Mouse (Mus musculus): Measurements from ENCODE around the gene Arid1a.

DNA sequence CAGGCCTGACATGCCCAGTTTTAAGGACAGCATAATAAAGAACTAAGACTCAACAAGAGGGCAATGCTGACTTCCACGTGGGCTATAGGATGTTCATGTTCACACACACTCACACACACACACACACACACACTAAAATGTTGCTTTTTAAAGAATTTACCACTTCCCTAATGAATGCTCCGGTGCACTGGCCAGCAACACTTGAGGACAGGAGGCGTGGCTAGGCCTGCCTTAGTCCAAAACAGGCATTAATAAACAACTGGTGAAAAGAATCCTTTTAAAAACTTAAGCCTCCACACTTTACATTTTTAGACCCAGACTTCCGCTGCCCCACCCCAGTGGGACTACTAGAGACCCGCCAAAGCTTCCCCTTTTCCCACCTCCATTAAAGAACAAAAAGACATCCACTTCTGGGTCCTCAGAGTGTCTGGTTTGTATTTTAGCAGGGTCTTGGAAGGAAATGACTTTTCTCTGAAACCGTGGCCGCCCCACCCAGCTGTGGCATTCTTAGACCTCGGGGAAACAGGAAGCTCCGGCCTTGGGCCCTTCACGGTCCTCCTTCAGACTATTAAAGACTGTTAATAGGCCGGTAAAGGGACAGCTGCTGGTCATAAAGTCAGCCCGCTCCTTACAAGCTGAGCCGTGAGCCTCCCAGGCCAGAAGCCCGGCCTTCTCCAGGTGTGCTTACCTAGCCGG, 96.9 kb downstream of the Arid1a start:
- TF ChIP-seq CTCF (IDR thresholded peaks at IDR 0.05; ENCODE audit: insufficient read depth, low read depth, low read length) (no peak), POLR2A (IDR thresholded peaks at IDR 0.05; ENCODE audit: insufficient read depth, low read depth, low read length) (no peak)
